Mouse (Mus musculus) left cerebral cortex, adult 11 months (tissue): ENCODE measurements around the gene Canx.
"Not testable (repeated sequence)": the region's sequence is repeated elsewhere in the genome, so short reads cannot be mapped to it uniquely, and the experiment has no call there.

ENCODE experiments used
- DNase-seq: peaks from one replicate; pipeline ENCODE4 v3.0.0; 2022; ENCODE audit warnings: low spot score

Canx gene

GRCm38 (mm10) chr11:50333181-50333580 is 7.7 kb upstream of the Canx start:
- no peak for DNase-seq

DNA sequence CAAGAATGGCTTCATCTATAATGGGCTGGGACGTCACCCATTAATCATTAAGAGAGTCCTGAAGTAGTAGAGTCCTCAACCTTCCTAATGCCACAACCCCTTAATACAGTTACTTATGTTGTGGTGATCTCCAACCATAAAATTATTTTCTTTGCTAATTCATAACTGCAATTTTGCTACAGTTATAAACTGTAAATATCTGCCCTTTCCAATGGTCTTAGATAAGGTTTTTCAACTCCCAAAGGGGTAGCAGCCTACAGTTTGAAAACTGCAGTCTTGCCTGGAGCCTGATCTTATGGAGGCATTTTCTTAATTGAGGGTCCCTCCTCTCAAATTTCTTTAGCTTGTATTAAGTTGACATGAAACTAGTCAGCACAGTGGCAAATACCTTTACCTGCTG is 3.9 kb upstream of the Canx start:
- DNase-seq, result no peak

DNA sequence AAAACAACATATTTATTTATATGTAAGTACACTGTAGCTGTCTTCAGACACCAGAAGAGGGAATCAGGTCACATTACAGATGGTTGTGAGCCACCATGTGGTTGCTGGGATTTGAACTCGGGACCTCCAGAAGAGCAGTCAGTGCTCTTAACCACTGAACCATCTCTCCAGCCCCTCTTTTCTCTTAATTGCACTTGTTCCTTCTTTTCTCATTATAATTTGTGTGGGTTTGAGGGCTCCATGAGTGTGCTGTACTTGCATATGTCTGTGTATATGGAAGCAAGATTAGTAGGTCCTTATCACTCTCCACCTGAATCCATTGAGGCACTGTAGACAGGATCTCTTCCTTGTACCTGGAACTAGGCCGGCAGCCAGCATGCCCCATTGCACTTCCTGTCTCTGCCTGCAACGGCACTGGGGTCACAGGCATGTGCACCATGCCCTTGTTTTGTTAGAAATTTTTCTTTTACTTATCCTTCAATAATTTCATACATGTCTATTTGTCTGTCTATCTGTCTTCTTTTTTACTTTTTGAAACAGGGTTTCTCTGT is 2.7 kb upstream of the Canx start:
- no peak for DNase-seq

DNA sequence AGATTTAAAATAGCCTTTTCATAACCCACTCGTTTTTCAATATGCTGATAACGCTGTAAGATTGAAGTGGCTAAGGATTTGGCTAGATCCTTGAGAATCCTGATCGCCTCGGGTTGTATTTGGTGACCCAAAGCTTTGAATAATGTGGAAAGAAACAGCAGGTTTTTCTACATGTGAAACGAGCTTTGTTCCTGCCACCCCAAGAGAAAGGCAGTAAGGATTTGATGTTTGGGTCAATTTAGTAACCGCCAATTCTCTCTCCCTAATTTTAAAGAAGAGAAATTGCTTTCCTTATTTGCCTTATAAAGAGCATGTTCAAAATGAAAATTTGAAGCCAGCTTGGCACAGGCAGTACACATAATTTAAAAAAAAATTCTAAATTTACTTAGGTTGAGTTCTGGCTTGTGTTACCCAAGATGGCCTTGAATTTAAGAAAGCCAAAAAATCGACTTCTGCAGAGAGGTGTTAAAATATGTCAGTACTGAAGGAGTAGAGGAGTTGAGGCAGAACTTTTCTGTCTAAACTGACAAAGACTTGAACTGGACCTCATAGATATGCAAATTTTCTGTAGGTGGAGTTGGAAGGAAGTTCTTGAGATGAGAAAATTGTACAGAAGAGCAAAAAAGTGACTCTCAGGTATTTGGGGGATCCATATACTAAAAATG is 961 bp upstream of the Canx start:
- no peak for DNase-seq

GRCm38 (mm10) chr11:50324751-50325471 is 562 bp downstream of the Canx start:
- DNase-seq, result no peak

DNA sequence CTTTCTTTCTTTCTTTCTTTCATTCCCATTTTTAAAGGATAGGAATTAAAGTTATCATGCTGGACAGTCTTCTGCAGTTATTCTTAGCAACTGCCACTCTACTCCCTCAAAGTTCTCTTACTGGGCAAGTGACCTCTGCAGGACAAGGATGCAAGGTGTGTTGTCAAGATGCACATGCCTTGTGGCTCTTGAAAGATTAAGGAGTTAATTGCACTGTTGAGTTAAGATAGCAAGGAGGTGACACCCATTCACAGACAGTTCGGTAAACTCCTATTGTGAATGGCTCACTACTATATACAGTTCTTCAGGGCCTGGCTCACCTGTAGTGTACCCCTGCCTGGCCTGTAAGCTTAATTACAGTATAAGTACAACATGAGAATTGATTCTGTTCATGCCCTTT is 1.6 kb downstream of the Canx start:
- DNase-seq, result no peak

DNA sequence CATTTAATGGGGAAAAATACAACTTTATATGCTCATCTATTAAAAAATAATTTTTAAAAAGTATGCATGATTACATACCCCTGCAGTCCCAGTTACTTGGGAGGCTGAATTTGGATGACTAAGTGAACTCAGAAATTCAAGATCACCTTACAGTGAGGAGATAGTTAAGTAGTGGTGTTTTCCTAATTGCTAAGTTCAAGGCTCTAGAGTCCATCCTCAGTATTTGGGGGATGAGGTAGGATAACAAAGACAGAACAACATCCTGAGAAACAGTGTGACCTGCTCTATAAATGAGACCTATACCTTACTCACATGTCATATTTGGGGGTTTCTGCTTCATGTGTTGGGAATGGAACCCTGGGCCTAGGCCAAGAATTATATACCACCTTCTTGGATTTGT is 3.1 kb downstream of the Canx start:
- no peak for DNase-seq

DNA sequence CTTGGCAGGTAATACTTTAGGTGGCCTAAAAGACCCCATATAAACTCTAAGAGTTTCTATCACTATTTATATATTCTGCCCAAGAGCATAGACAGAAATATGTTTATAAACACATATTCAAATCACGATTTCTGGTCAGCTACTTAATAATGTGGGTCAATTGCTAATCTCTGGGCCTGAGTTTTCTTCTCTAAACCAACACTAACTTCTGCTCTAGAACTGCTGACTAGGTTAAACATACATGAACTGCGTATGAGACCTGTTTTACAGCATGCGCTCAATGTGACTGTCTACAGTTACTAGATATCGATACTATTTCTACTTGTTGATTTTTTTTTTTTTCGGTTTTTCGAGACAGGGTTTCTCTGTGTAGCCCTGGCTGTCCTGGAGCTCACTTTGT is 4.2 kb downstream of the Canx start:
- DNase-seq, result no peak

DNA sequence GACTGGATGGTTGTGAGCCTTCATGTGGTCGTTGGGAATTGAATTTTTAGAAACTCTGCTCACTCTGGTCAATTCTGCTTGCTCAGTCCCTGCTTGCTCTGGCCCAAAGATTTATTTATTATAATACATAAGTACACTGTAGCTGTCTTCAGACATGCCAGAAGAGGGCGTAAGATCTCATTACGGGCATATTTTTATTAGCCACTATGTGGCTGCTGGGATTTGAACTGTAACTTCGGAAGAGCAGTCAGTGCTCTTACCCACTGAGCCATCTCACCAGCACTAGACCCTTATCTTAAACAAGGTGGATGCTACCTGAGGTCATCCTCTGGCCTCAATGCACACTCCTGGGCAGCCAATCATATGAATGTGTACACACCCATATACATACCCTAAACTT is 6.1 kb downstream of the Canx start:
- DNase-seq, result not testable (repeated sequence)

GRCm38 (mm10) chr11:50312803-50313202 is 12.7 kb downstream of the Canx start:
- DNase-seq, result no peak

DNA sequence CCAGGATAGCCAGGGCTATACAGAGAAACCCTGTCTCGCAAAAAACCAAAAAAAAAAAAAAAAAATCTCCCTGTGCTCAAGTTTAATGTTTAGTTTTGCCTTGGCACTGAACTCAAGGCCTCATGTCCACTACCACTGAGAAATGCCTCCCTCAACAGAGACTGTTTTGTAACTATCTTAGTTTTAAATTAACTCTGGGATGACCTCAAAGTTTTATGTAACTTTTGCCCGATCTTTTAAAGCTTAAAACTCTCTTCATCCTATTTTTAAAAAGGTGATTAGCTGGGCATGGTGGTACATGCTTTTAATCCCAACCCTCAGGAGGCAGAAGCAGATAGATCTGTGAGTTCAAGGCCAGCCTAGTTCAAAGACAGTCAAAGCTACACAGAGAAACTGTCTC is 22.1 kb downstream of the Canx start:
- DNase-seq, result no peak

GRCm38 (mm10) chr11:50292190-50292855 is 33.1 kb downstream of the Canx start, which contains the start of gene Maml1:
TSS of gene Maml1 (minus strand) at chr11:50292311.
- peak; percentile 96 for DNase-seq

- DNase-seq, result peak; percentile 18
These were observed 33.9 kb downstream of the Canx start for GRCm38 (mm10) chr11:50291321-50292165.

DNA sequence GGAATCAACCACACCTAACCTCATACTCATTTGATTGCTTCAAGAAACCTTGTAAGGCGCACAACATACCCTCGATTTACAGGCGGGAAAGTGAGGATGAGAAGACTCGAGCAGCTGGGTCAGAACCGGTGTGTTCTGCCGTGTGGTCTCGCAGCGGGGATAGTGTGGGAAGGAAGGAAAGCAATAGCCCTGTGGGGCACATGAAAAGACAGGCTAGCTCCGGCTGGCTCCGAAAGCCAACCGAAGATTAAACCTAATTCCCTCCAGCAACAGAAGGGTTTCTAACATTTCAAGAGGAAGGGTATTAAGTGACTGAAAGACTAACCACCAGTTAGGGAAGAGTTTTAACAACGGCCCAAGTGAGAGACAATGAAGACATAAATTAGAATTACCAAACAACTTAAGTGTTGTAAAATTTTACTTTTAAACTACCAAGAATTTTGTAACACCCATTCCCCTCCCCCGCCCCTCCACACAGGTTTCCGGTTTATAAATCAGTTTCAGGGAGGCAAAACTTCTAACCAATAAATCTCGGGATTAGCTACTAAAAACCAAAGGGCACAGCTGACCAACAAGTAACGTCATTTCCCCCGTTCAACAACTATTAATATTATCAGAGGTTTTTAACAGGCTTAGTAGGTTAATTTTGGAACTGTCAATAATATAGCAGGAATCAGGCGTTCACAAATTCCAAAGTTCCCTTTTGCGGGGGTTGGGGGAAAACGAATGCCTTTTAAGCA is 34.8 kb downstream of the Canx start:
- no peak for DNase-seq

DNA sequence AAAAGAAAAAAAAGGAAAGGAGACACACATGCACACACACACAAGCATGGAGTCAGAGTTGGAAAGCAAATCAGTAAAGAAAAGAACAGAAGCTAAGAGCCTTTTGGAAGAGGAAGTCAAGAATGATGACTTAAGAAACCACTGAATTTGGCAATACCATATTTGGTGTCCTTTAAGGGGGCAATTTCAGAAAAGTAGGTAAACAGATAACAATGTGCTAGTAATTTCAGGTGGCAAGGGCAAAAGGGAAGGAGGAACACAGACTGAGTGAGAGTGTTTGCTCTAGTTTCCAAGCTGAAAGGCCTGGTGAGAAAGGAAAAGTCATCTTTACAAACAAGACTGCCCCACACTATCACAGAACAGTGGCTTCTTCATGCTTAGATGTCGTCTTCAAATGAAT is 39.0 kb downstream of the Canx start:
- DNase-seq, result no peak

DNA sequence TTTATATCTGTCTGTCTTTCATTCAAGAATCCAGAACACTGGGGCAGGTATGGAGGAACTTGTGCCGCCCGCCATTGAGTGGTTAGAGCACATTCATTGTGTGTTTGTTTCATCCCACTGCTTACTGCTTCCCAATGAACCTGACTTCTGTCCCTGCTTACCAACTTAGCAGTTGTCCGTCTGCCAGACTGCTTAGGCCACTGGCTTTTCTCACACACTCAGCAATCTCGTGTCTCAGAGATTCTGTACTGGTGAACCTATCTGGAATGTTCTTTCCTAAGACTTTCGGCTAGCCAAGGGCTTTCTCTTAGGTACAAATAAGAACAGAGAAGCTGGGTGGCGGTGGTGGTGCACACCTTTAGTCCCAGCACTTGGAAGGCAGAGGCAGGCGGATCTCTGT is 39.8 kb downstream of the Canx start:
- no peak for DNase-seq

GRCm38 (mm10) chr11:50285263-50285662 is 40.2 kb downstream of the Canx start:
- DNase-seq, result no peak

DNA sequence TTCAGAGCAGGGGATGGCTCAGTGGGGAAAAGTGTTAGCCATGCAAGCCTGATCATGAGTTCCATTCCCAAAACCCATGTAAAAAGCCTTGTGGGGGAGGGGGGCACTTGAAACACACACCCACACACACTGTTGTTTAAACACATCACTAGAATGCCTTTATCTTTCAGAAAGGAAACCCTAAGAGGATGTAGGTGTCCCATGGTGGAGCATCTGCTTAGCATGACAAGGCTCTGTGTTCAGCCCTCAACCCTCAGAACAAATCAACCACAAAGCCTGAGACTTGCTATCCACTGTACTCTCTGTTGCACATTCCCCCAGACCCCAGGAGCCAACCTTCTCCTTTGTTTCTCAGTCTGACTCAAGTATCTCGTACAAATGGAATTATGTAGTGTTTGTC is 45.4 kb downstream of the Canx start:
- no peak for DNase-seq

DNA sequence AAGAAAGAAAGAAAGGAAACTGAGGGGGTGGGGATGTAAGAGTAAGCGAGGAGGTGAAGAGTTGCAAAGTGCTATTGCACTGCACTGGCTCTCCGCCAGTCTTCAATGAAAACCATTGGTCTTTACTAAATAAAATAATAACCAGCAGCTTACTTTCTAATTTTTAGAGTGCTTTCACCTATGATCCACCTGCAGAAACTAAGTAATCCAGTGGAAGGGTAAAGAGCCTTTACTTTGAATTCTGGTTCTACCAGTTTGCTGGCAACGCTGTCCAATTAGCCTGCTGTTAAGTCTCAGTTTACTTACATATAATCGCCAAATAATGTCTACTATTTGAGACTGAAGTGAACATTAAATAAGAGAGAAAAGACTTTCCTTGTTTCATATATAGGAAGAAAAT is 46.5 kb downstream of the Canx start:
- DNase-seq, result no peak

DNA sequence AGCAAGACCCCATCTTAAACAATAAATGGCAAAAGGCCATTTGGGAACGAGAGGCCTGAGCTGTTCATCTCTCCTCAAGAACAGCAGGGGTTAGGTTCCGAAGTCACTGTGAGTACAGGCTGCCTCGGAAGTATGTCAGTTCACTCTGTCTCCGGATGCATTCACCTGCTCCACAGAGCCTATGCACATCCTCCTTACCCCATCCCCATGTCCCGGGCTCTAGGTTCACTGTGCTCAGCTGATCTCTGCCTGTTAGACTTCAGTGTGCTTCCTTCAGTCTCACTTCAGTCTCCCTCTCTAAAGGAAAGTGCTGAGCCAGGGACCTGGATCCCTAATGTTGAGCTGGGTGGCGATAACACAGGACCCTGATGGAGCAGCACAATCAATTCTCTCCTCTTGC is 47.8 kb downstream of the Canx start:
- no peak for DNase-seq

DNA sequence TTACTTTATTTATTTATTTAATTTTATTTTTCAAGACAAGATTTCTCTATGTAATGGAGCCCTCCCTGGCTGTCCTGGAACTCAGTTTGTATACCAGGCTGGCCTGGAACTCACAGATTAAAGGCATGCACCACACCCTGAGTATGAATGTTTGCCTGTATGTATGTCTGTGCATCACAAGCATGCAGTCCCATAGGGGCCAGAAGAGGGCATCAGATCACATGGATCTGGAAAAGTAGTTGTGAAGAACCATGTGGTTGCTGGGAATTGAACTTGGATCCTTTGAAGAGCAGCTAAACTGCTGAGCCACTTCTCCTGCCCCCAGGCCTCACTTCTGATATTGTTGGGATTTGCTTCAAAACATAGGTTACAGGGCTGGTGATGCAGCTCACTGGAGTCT is 48.4 kb downstream of the Canx start:
- no peak for DNase-seq
